Mouse (Mus musculus) liver, adult 2 months (tissue): ENCODE measurements around the gene Iqcn. TPM values are rescaled to one million over a fixed set of nuclear protein-coding genes. Genes with fewer than 3 reads are reported as not detected.

Source experiments
- DNase-seq: peaks from one replicate; pipeline ENCODE4 v3.0.0-alpha.2; 2011; ENCODE audit warnings: low read depth, low spot score; ENCODE audit errors: extremely low read depth
- H3K27ac ChIP-seq: fragments of 200-500 bp; replicated peaks from 2 replicates; pipeline ENCODE4 v1.5.1; 2012; ENCODE audit warnings: low read depth, mild to moderate bottlenecking, control low read depth, inconsistent platforms, low read length; ENCODE audit not compliant: insufficient read depth
- H3K27me3 ChIP-seq: fragments of 200-500 bp; 2 replicates; pipeline ENCODE4 v1.6.1; 2012; ENCODE audit warnings: mild to moderate bottlenecking, moderate library complexity, low read length, inconsistent platforms; ENCODE audit not compliant: control insufficient read depth, insufficient read depth
- H3K36me3 ChIP-seq: fragments of 200-500 bp; 2 replicates; pipeline ENCODE4 v1.6.1; 2012; ENCODE audit warnings: low read length, inconsistent platforms; ENCODE audit not compliant: control insufficient read depth, insufficient read depth
- H3K4me1 ChIP-seq: fragments of 200-500 bp; 2 replicates; pipeline ENCODE4 v1.6.1; 2011; ENCODE audit warnings: low read length; ENCODE audit not compliant: control insufficient read depth, insufficient read depth
- H3K4me3 ChIP-seq: fragments of 200-500 bp; 2 replicates; pipeline ENCODE4 v1.5.1; 2011; ENCODE audit warnings: low read depth, mild to moderate bottlenecking, control low read depth, low read length, moderate library complexity; ENCODE audit not compliant: insufficient read depth
- H3K79me2 ChIP-seq: fragments of 200-500 bp; 2 replicates; pipeline ENCODE4 v1.6.1; 2012; ENCODE audit warnings: inconsistent platforms, mild to moderate bottlenecking, low read length, moderate library complexity; ENCODE audit not compliant: control insufficient read depth, insufficient read depth
- H3K9ac ChIP-seq: fragments of 200-500 bp; 2 replicates; pipeline ENCODE4 v1.6.1; 2012; ENCODE audit warnings: low read depth, mild to moderate bottlenecking, control low read depth, inconsistent platforms, low read length
- CTCF ChIP-seq: fragments of 200-500 bp; IDR thresholded peaks from 2 replicates; pipeline ENCODE4 v1.5.1; 2011; ENCODE audit warnings: low read depth, low read length, control low read depth
- POLR2A ChIP-seq: fragments of 200-500 bp; IDR thresholded peaks from 2 replicates; pipeline ENCODE4 v1.6.1; 2011; ENCODE audit warnings: low read length, control low read depth; ENCODE audit not compliant: insufficient read depth; ENCODE audit errors: extremely low read depth
- WGBS: fragments of 180-500 bp; shearing (Covaris S2); methylation state at CpG from one replicate; pipeline ENCODE4 v1.1.7; 2018; 5-methylcytosine and 5-hydroxymethylcytosine counted together
- polyA plus RNA-seq: library from polyadenylated mRNA; depleted of rRNA; stranded (reverse); fragments of >200 nt; gene quantifications from 2 replicates; pipeline ENCODE4 v1.2.3, GENCODE M21; 2012
- total RNA-seq: library from RNA; depleted of rRNA; stranded (reverse); fragments of >200 nt; gene quantifications from 2 replicates; pipeline ENCODE4 v1.2.3, GENCODE M21; 2014

Iqcn gene
- total and polyA plus RNA-seq, 2 experiments: not detected

GRCm38 (mm10) chr8:70729808-70730475, 26.7 kb downstream of the Iqcn start:
- Histone ChIP-seq H3K79me2 (no peaks in the 10 kb centered on the region; the same call in 1 of the 2 replicates), H3K4me3 (no peak overlapping the region), H3K4me1 (peaks cover 3% of the 10 kb centered on the region; the same call in 1 of the 2 replicates), H3K36me3 (no peaks in the 10 kb centered on the region), H3K9ac (no peak overlapping the region), H3K27ac (no peak overlapping the region), H3K27me3 (no peaks in the 10 kb centered on the region)
- 51% methylated on average over 34 of the region's 34 CpGs for WGBS
- TF ChIP-seq CTCF (no peak), POLR2A (no peak)
- no peak for DNase-seq

- no peak for DNase-seq
- no peaks in the 10 kb centered on the region; the same call in 1 of the 2 replicates for H3K79me2 ChIP-seq
- H3K27ac ChIP-seq: no peak overlapping the region
- H3K4me1 ChIP-seq: no peaks in the 10 kb centered on the region
- no peaks in the 10 kb centered on the region for H3K27me3 ChIP-seq
- WGBS: 90% methylated on average over 4 of the region's 4 CpGs
- no peak overlapping the region for H3K4me3 ChIP-seq
- H3K36me3 ChIP-seq: no peaks in the 10 kb centered on the region
- no peak overlapping the region for H3K9ac ChIP-seq
- TF ChIP-seq POLR2A: no peak
- TF ChIP-seq CTCF: no peak
Observed at GRCm38 (mm10) chr8:70730956-70731355, 27.7 kb downstream of the Iqcn start.

- WGBS: 72% methylated on average over 5 of the region's 5 CpGs
- TF ChIP-seq CTCF: no peak
- TF ChIP-seq POLR2A: no peak
- Histone ChIP-seq H3K9ac (no peak overlapping the region), H3K27me3 (no peaks in the 10 kb centered on the region), H3K27ac (no peak overlapping the region), H3K36me3 (no peaks in the 10 kb centered on the region), H3K79me2 (no peaks in the 10 kb centered on the region), H3K4me1 (no peaks in the 10 kb centered on the region), H3K4me3 (no peak overlapping the region)
- DNase-seq: no peak
Observed at GRCm38 (mm10) chr8:70737705-70738104, 34.4 kb downstream of the Iqcn start.

GRCm38 (mm10) chr8:70738211-70738610, 35.0 kb downstream of the Iqcn start:
- no peaks in the 10 kb centered on the region for H3K27me3 ChIP-seq
- 84% methylated on average over 3 of the region's 3 CpGs for WGBS
- no peaks in the 10 kb centered on the region for H3K4me1 ChIP-seq
- no peak overlapping the region for H3K27ac ChIP-seq
- no peak for DNase-seq
- TF ChIP-seq POLR2A: no peak
- TF ChIP-seq CTCF: no peak
- H3K4me3 ChIP-seq: no peak overlapping the region
- H3K36me3 ChIP-seq: no peaks in the 10 kb centered on the region
- H3K79me2 ChIP-seq: no peaks in the 10 kb centered on the region
- no peak overlapping the region for H3K9ac ChIP-seq

- TF ChIP-seq CTCF: no peak
- TF ChIP-seq POLR2A: no peak
- no peaks in the 10 kb centered on the region for H3K27me3 ChIP-seq
- no peaks in the 10 kb centered on the region for H3K79me2 ChIP-seq
- 84% methylated on average over 5 of the region's 5 CpGs for WGBS
- no peak overlapping the region for H3K27ac ChIP-seq
- no peak overlapping the region for H3K4me3 ChIP-seq
- H3K9ac ChIP-seq: no peak overlapping the region
- peaks cover 3% of the 10 kb centered on the region; the same call in 1 of the 2 replicates for H3K4me1 ChIP-seq
- no peaks in the 10 kb centered on the region for H3K36me3 ChIP-seq
- DNase-seq: no peak
Observed at GRCm38 (mm10) chr8:70741661-70742060, 38.4 kb downstream of the Iqcn start.

GRCm38 (mm10) chr8:70742176-70742575, 38.9 kb downstream of the Iqcn start:
- 84% methylated on average over 11 of the region's 11 CpGs for WGBS
- TF ChIP-seq POLR2A (no peak), CTCF (no peak)
- no peaks in the 10 kb centered on the region for H3K79me2 ChIP-seq
- H3K27ac ChIP-seq: no peak overlapping the region
- no peaks in the 10 kb centered on the region for H3K36me3 ChIP-seq
- no peak overlapping the region for H3K4me3 ChIP-seq
- H3K27me3 ChIP-seq: no peaks in the 10 kb centered on the region
- no peak for DNase-seq
- no peak overlapping the region for H3K9ac ChIP-seq
- H3K4me1 ChIP-seq: peaks cover 3% of the 10 kb centered on the region; the same call in 1 of the 2 replicates
